Mouse (Mus musculus) hindlimb bud, embryonic 11.5 days (tissue): ENCODE measurements around the gene Olfr325.

Source experiments
- DNase-seq: peaks from one replicate; pipeline ENCODE4 v3.0.0-alpha.2; 2012; ENCODE audit warnings: low read depth, low spot score; ENCODE audit errors: extremely low spot score

The Olfr325 gene

GRCm38 (mm10) chr11:58626146-58626545 is 48.6 kb downstream of the Olfr325 start:
- no peak for DNase-seq

GRCm38 (mm10) chr11:58630401-58630800 is 52.9 kb downstream of the Olfr325 start, which contains the start of gene Olfr323:
Gene Olfr323, minus strand, starts transcription at chr11:58630501.
- DNase-seq = no peak
